Comparison of ENCODE assay signal across 27 mouse cellular contexts in the genomic region with DNA sequence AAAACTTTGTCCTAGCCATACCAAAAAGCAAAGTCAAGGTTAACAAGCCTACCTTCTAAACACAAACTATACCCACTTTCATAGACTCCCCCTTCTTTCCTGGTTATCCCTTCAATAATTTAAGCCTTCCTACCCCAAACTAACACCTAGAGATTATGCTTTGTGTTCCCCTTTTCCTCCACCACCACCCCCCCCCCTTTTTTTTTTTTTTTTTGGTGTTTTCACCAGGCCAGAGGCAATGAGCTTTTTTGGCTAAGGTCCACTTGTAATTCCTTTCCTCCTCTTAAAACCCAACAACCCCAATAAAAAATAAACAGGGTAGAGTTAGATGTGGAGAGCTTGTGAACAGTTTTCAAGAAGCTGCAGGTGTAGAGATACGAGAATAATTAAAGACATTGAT. TPM values are rescaled to one million over a fixed set of nuclear protein-coding genes. Genes with fewer than 3 reads are reported as not detected.
DNase-seq lines count a peak whose midpoint lies in the region; ATAC-seq and TF ChIP-seq lines count a peak whose summit lies in the region.
"Had no signal": no experiment of that assay in that cellular context is flagged by ENCODE, and none has a peak within 500 bp of the region (broad histone marks: within the 10 kb centered on the region; RNA-seq: fewer than 3 reads in every experiment).

No protein-coding gene starts in this region.

- H3K9ac ChIP-seq in kidney, embryonic 15.5 days, result peak overlapping the region; percentile 54
- no peak overlapping the region for H3K9ac ChIP-seq in limb, embryonic 13.5 days
- peak overlapping the region; percentile 44 for H3K9ac ChIP-seq in neural tube, embryonic 15.5 days (replicated peaks)
- no peak overlapping the region for H3K9ac ChIP-seq in midbrain, embryonic 16.5 days (ENCODE audit: low read depth, low read length)
- H3K9ac ChIP-seq: embryonic facial prominence, embryonic 15.5 days; forebrain, embryonic 15.5 days; liver, embryonic 13.5 days had no signal

- TF ChIP-seq CTCF in embryonic fibroblast, embryonic 13.5 days (IDR thresholded peaks at IDR 0.05; ENCODE audit: borderline replicate concordance, insufficient read depth, low read length), result no peak

- peaks cover 67% of the 10 kb centered on the region for H3K4me1 ChIP-seq in kidney, embryonic 15.5 days
- H3K4me1 ChIP-seq in embryonic fibroblast, embryonic 13.5 days (ENCODE audit: control insufficient read depth, insufficient read depth, low read length), result no peaks in the 10 kb centered on the region
- peaks cover 18% of the 10 kb centered on the region for H3K4me1 ChIP-seq in limb, embryonic 13.5 days
- H3K4me1 ChIP-seq in neural tube, embryonic 15.5 days, result peaks cover 28% of the 10 kb centered on the region
- H3K4me1 ChIP-seq in midbrain, embryonic 16.5 days (ENCODE audit: control insufficient read depth, insufficient read depth, low read length), result peaks cover 3% of the 10 kb centered on the region; the same call in 1 of the 2 replicates
- H3K4me1 ChIP-seq: hindbrain, embryonic 10.5 days had no signal

- H3K4me2 ChIP-seq in kidney, embryonic 15.5 days, result peak overlapping the region; percentile 77
- H3K4me2 ChIP-seq in limb, embryonic 13.5 days (replicated peaks), result peak overlapping the region; percentile 58
- H3K4me2 ChIP-seq in neural tube, embryonic 15.5 days, result peak overlapping the region; percentile 70
- H3K4me2 ChIP-seq in midbrain, embryonic 16.5 days (ENCODE audit: low read length), result no peak overlapping the region
- H3K4me2 ChIP-seq: embryonic facial prominence, embryonic 15.5 days; forebrain, embryonic 15.5 days; heart, embryonic 11.5 days; liver, embryonic 13.5 days; midbrain, embryonic 11.5 days had no signal

- ATAC-seq in kidney, embryonic 15.5 days (replicated peaks; ENCODE audit: low FRiP score), result no peak
- ATAC-seq in limb, embryonic 13.5 days (ENCODE audit: low FRiP score, low read depth), result no peak
- ATAC-seq in neural tube, embryonic 15.5 days (ENCODE audit: low FRiP score), result no peak
- ATAC-seq in midbrain, embryonic 16.5 days, result no peak
- ATAC-seq: forebrain, embryonic 15.5 days; hindbrain, postnatal 0 days had no signal

- H3K9me3 ChIP-seq in kidney, embryonic 15.5 days (replicated peaks), result no peaks in the 10 kb centered on the region
- H3K9me3 ChIP-seq in limb, embryonic 13.5 days, result no peaks in the 10 kb centered on the region
- H3K9me3 ChIP-seq in neural tube, embryonic 15.5 days (replicated peaks), result no peaks in the 10 kb centered on the region
- H3K9me3 ChIP-seq in midbrain, embryonic 16.5 days (replicated peaks; ENCODE audit: control insufficient read depth, low read length, poor library complexity, severe bottlenecking), result no peaks in the 10 kb centered on the region
- H3K9me3 ChIP-seq: embryonic facial prominence, embryonic 15.5 days; forebrain, embryonic 15.5 days; hindbrain, embryonic 10.5 days; liver, embryonic 13.5 days had no signal

- H3K27ac ChIP-seq in kidney, embryonic 15.5 days, result peak overlapping the region; percentile 61
- H3K27ac ChIP-seq in embryonic fibroblast, embryonic 13.5 days (ENCODE audit: insufficient read depth, low read length), result no peak overlapping the region
- no peak overlapping the region for H3K27ac ChIP-seq in limb, embryonic 13.5 days
- peak overlapping the region; percentile 51; the same call in 1 of the 2 replicates for H3K27ac ChIP-seq in neural tube, embryonic 15.5 days (replicated peaks)
- no peak overlapping the region for H3K27ac ChIP-seq in midbrain, embryonic 16.5 days (ENCODE audit: low read length)
- H3K27ac ChIP-seq: embryonic facial prominence, embryonic 15.5 days; forebrain, embryonic 15.5 days; hindbrain, embryonic 10.5 days; hindbrain, postnatal 0 days; liver, embryonic 13.5 days had no signal

- H3K4me3 ChIP-seq in kidney, embryonic 15.5 days (replicated peaks), result peak overlapping the region; percentile 65
- peak overlapping the region; percentile 35; the same call in 1 of the 2 replicates for H3K4me3 ChIP-seq in embryonic fibroblast, embryonic 13.5 days (ENCODE audit: insufficient read depth, low read length)
- peak overlapping the region; percentile 23; the same call in 1 of the 2 replicates for H3K4me3 ChIP-seq in limb, embryonic 13.5 days
- H3K4me3 ChIP-seq in neural tube, embryonic 15.5 days (replicated peaks), result peak overlapping the region; percentile 49
- H3K4me3 ChIP-seq in midbrain, embryonic 16.5 days (ENCODE audit: low read depth, low read length), result no peak overlapping the region
- H3K4me3 ChIP-seq: embryonic facial prominence, embryonic 15.5 days; forebrain, embryonic 15.5 days; hindbrain, embryonic 10.5 days; liver, embryonic 13.5 days had no signal

- 35% methylated on average over 1 of the region's 1 CpGs for WGBS in kidney, embryonic 15.5 days
- WGBS in limb, embryonic 13.5 days, result 14% methylated on average over 1 of the region's 1 CpGs
- WGBS in neural tube, embryonic 15.5 days, result 16% methylated on average over 1 of the region's 1 CpGs
- WGBS in midbrain, embryonic 16.5 days, result 25% methylated on average over 1 of the region's 1 CpGs

- H3K27me3 ChIP-seq in kidney, embryonic 15.5 days, result peaks cover 77% of the 10 kb centered on the region
- H3K27me3 ChIP-seq in limb, embryonic 13.5 days, result peaks cover 99% of the 10 kb centered on the region
- H3K27me3 ChIP-seq in neural tube, embryonic 15.5 days (replicated peaks), result peaks cover 41% of the 10 kb centered on the region
- H3K27me3 ChIP-seq in midbrain, embryonic 16.5 days (ENCODE audit: control insufficient read depth, insufficient read depth, low read depth, low read length), result peaks cover 94% of the 10 kb centered on the region

- no peak for TF ChIP-seq POLR2A in embryonic fibroblast, embryonic 13.5 days (IDR thresholded peaks at IDR 0.05; ENCODE audit: low read depth, low read length)

- DNase-seq in kidney, postnatal 25 days, result no peak
- no peak for DNase-seq in right cerebral cortex, adult 2 months (ENCODE audit: low spot score in 2 of 2)
- DNase-seq: adrenal gland, postnatal 14 days; B cell, adult 2 months; cerebellum, adult 9-11 months; gastrocnemius, postnatal 10 days; heart, adult 11 months; left cerebral cortex, postnatal 4 days; liver, embryonic 13.5 days; lung, adult 2 months; lung, postnatal 14 days; right cerebral cortex, postnatal 4 days; thymus, postnatal 14 days had no signal

- H3K36me3 ChIP-seq in kidney, embryonic 15.5 days, result no peaks in the 10 kb centered on the region
- no peaks in the 10 kb centered on the region for H3K36me3 ChIP-seq in limb, embryonic 13.5 days
- H3K36me3 ChIP-seq in neural tube, embryonic 15.5 days, result no peaks in the 10 kb centered on the region
- no peaks in the 10 kb centered on the region for H3K36me3 ChIP-seq in midbrain, embryonic 16.5 days (ENCODE audit: control insufficient read depth, insufficient read depth, low read length)
- H3K36me3 ChIP-seq: embryonic facial prominence, embryonic 15.5 days; forebrain, embryonic 15.5 days; hindbrain, embryonic 10.5 days; liver, embryonic 13.5 days had no signal

RNA-seq across cellular contexts. Expression of gene Hoxc5, which starts 2.1 kb away (rescaled TPM):
- polyA plus RNA-seq in kidney, embryonic 15.5 days (2015; fragmentation: Nextera tagmentation; extraction: Ambion mirVana), result 3.6 and 4.8 TPM in 2 replicates
- 7.6 and 11.0 TPM in 2 replicates for polyA plus RNA-seq in embryonic fibroblast, embryonic 13.5 days (2011; ENCODE audit: insufficient read length, low read depth, missing spikeins)
- 5.2 and 6.7 TPM in 2 replicates for polyA plus RNA-seq in limb, embryonic 13.5 days (2015; fragmentation: Nextera tagmentation; extraction: Ambion mirVana)
- polyA plus RNA-seq in neural tube, embryonic 15.5 days (2015; fragmentation: Nextera tagmentation; extraction: Ambion mirVana), result 14.6 and 20.7 TPM in 2 replicates
- 0.22 TPM in 1 of 2 replicates, not detected in the other for polyA plus RNA-seq in midbrain, embryonic 16.5 days (2015; fragmentation: Nextera tagmentation; extraction: Ambion mirVana)
- polyA plus RNA-seq: forebrain, embryonic 15.5 days; heart, postnatal 0 days; midbrain, embryonic 11.5 days had no signal

RNA-seq across cellular contexts. Expression of gene Hoxc10, which starts 2.7 kb away (rescaled TPM):
- 52.4 and 53.5 TPM in 2 replicates for polyA plus RNA-seq in kidney, embryonic 15.5 days (2015; fragmentation: Nextera tagmentation; extraction: Ambion mirVana)
- polyA plus RNA-seq in embryonic fibroblast, embryonic 13.5 days (2011; ENCODE audit: insufficient read length, low read depth, missing spikeins), result 7.3 and 16.6 TPM in 2 replicates
- 11.0 and 11.3 TPM in 2 replicates for polyA plus RNA-seq in limb, embryonic 13.5 days (2015; fragmentation: Nextera tagmentation; extraction: Ambion mirVana)
- 51.3 and 71.0 TPM in 2 replicates for polyA plus RNA-seq in neural tube, embryonic 15.5 days (2015; fragmentation: Nextera tagmentation; extraction: Ambion mirVana)
- not detected in 2 replicates for polyA plus RNA-seq in midbrain, embryonic 16.5 days (2015; fragmentation: Nextera tagmentation; extraction: Ambion mirVana)
- polyA plus RNA-seq: brain, embryonic 14.5 days; embryonic facial prominence, embryonic 15.5 days; forebrain, embryonic 15.5 days; heart, postnatal 0 days; hindbrain, embryonic 10.5 days; hindbrain, postnatal 0 days; liver, embryonic 13.5 days; lung, adult 2 months; midbrain, embryonic 11.5 days; stomach, embryonic 14.5 days had no signal

RNA-seq across cellular contexts. Expression of gene Hoxc9, which starts 6.9 kb away (rescaled TPM):
- 10.0 and 10.7 TPM in 2 replicates for polyA plus RNA-seq in kidney, embryonic 15.5 days (2015; fragmentation: Nextera tagmentation; extraction: Ambion mirVana)
- 4.9 and 6.2 TPM in 2 replicates for polyA plus RNA-seq in embryonic fibroblast, embryonic 13.5 days (2011; ENCODE audit: insufficient read length, low read depth, missing spikeins)
- 1.7 and 2.1 TPM in 2 replicates for polyA plus RNA-seq in limb, embryonic 13.5 days (2015; fragmentation: Nextera tagmentation; extraction: Ambion mirVana)
- polyA plus RNA-seq in neural tube, embryonic 15.5 days (2015; fragmentation: Nextera tagmentation; extraction: Ambion mirVana), result 19.7 and 30.9 TPM in 2 replicates
- polyA plus RNA-seq in midbrain, embryonic 16.5 days (2015; fragmentation: Nextera tagmentation; extraction: Ambion mirVana), result not detected in 2 replicates
- polyA plus RNA-seq: brain, embryonic 14.5 days; embryonic facial prominence, embryonic 15.5 days; forebrain, embryonic 15.5 days; heart, embryonic 11.5 days; heart, postnatal 0 days; hindbrain, embryonic 10.5 days; hindbrain, postnatal 0 days; liver, embryonic 13.5 days; lung, adult 2 months; midbrain, embryonic 11.5 days; stomach, embryonic 14.5 days had no signal

RNA-seq across cellular contexts. Expression of gene Hoxc11, which starts 15.1 kb away (rescaled TPM):
- 1.7 and 2.9 TPM in 2 replicates for polyA plus RNA-seq in kidney, embryonic 15.5 days (2015; fragmentation: Nextera tagmentation; extraction: Ambion mirVana)
- 0.40 and 1.2 TPM in 2 replicates for polyA plus RNA-seq in embryonic fibroblast, embryonic 13.5 days (2011; ENCODE audit: insufficient read length, low read depth, missing spikeins)
- polyA plus RNA-seq in limb, embryonic 13.5 days (2015; fragmentation: Nextera tagmentation; extraction: Ambion mirVana), result 2.1 and 2.6 TPM in 2 replicates
- polyA plus RNA-seq in neural tube, embryonic 15.5 days (2015; fragmentation: Nextera tagmentation; extraction: Ambion mirVana), result 2.1 and 5.6 TPM in 2 replicates
- polyA plus RNA-seq in midbrain, embryonic 16.5 days (2015; fragmentation: Nextera tagmentation; extraction: Ambion mirVana), result not detected in 2 replicates
- polyA plus RNA-seq: brain, embryonic 14.5 days; embryonic facial prominence, embryonic 15.5 days; forebrain, embryonic 15.5 days; heart, embryonic 11.5 days; heart, postnatal 0 days; hindbrain, embryonic 10.5 days; hindbrain, postnatal 0 days; liver, embryonic 13.5 days; lung, adult 2 months; midbrain, embryonic 11.5 days; stomach, embryonic 14.5 days had no signal

RNA-seq across cellular contexts. Expression of gene Hoxc8, which starts 21.1 kb away (rescaled TPM):
- 8.7 and 11.1 TPM in 2 replicates for polyA plus RNA-seq in kidney, embryonic 15.5 days (2015; fragmentation: Nextera tagmentation; extraction: Ambion mirVana)
- polyA plus RNA-seq in embryonic fibroblast, embryonic 13.5 days (2011; ENCODE audit: insufficient read length, low read depth, missing spikeins), result 28.5 and 45.5 TPM in 2 replicates
- 2.7 and 3.0 TPM in 2 replicates for polyA plus RNA-seq in limb, embryonic 13.5 days (2015; fragmentation: Nextera tagmentation; extraction: Ambion mirVana)
- 56.5 and 108 TPM in 2 replicates for polyA plus RNA-seq in neural tube, embryonic 15.5 days (2015; fragmentation: Nextera tagmentation; extraction: Ambion mirVana)
- polyA plus RNA-seq in midbrain, embryonic 16.5 days (2015; fragmentation: Nextera tagmentation; extraction: Ambion mirVana), result not detected in 2 replicates
- polyA plus RNA-seq: brain, embryonic 14.5 days; embryonic facial prominence, embryonic 15.5 days; forebrain, embryonic 15.5 days; heart, postnatal 0 days; hindbrain, embryonic 10.5 days; hindbrain, postnatal 0 days; lung, adult 2 months; midbrain, embryonic 11.5 days had no signal

Comparison
In these comparisons a context has a peak if more than half of its experiments do, and no peak if none do; other contexts are left out.
1. H3K27ac ChIP-seq: peak in kidney, embryonic 15.5 days (single experiment) and neural tube, embryonic 15.5 days (single experiment); none in embryonic fibroblast, embryonic 13.5 days (single experiment), limb, embryonic 13.5 days (single experiment) and midbrain, embryonic 16.5 days (single experiment).
2. H3K9ac ChIP-seq: peak in kidney, embryonic 15.5 days (single experiment) and neural tube, embryonic 15.5 days (single experiment); none in limb, embryonic 13.5 days (single experiment) and midbrain, embryonic 16.5 days (single experiment).